Mouse (Mus musculus) embryonic facial prominence, embryonic 15.5 days (tissue): ENCODE measurements around the gene Prdx5. TPM values are rescaled to one million over a fixed set of nuclear protein-coding genes. Genes with fewer than 3 reads are reported as not detected.

ENCODE experiments used
- ATAC-seq: fragments of 200-750 bp; cut with Nextera tagmentation; 2 replicates; pipeline ENCODE4 v1.8.0; 2017; ENCODE audit warnings: low read depth, moderate TSS enrichment; ENCODE audit not compliant: insufficient number of reproducible peaks, low FRiP score, low TSS enrichment
- H3K27ac ChIP-seq: fragments of 300-500 bp; sonication (generic); replicated peaks from 2 replicates; pipeline ENCODE4 v1.5.1; 2015; ENCODE audit warnings: mild to moderate bottlenecking, inconsistent platforms
- H3K27me3 ChIP-seq: fragments of 300-500 bp; sonication (generic); 2 replicates; pipeline ENCODE4 v1.6.1; 2015; ENCODE audit warnings: inconsistent platforms
- H3K36me3 ChIP-seq: fragments of 300-500 bp; sonication (generic); 2 replicates; pipeline ENCODE4 v1.6.1; 2015; ENCODE audit warnings: mild to moderate bottlenecking, inconsistent platforms
- H3K4me1 ChIP-seq: fragments of 300-500 bp; sonication (generic); 2 replicates; pipeline ENCODE4 v1.6.1; 2015; ENCODE audit warnings: inconsistent platforms
- H3K4me2 ChIP-seq: fragments of 300-500 bp; sonication (generic); replicated peaks from 2 replicates; pipeline ENCODE4 v1.6.1; 2015; ENCODE audit warnings: mild to moderate bottlenecking, inconsistent platforms
- H3K4me3 ChIP-seq: fragments of 300-500 bp; sonication (generic); replicated peaks from 2 replicates; pipeline ENCODE4 v1.5.1; 2015; ENCODE audit warnings: mild to moderate bottlenecking, inconsistent platforms
- H3K9ac ChIP-seq: fragments of 300-500 bp; sonication (generic); 2 replicates; pipeline ENCODE4 v1.6.1; 2015; ENCODE audit warnings: inconsistent platforms
- H3K9me3 ChIP-seq: fragments of 300-500 bp; sonication (generic); replicated peaks from 2 replicates; pipeline ENCODE4 v1.6.1; 2016; ENCODE audit warnings: inconsistent platforms
- WGBS: fragments of 180-500 bp; shearing (Covaris S2); methylation state at CpG from one replicate; pipeline ENCODE4 v1.1.7; 2015; 5-methylcytosine and 5-hydroxymethylcytosine counted together
- polyA plus RNA-seq: library from polyadenylated mRNA; unstranded; fragments of >200 nt; fragmentation: Nextera tagmentation; extraction: Ambion mirVana; gene quantifications from 2 replicates; pipeline ENCODE4 v1.2.1, GENCODE M21; 2015

Gene Prdx5
- polyA plus RNA-seq, 1 experiment from 2014 or later = 330 TPM

- Histone ChIP-seq H3K4me3 (no peak overlapping the region), H3K27me3 (no peaks in the 10 kb centered on the region), H3K9me3 (no peaks in the 10 kb centered on the region), H3K27ac (0 out of 2 replicates have a peak overlapping the region, but pooled peaks have one; percentile 17), H3K4me1 (peaks cover 32% of the 10 kb centered on the region), H3K9ac (no peak overlapping the region), H3K4me2 (no peak overlapping the region), H3K36me3 (0 out of 2 replicates have a peak, but pooled peaks cover 8% of the 10 kb centered on the region)
- ATAC-seq = no peak
- 44% methylated on average over 4 of the region's 4 CpGs for WGBS
Measured at GRCm38 (mm10) chr19:6947742-6948141, 37.8 kb upstream of the Prdx5 start.

- Histone ChIP-seq H3K4me1 (peaks cover 30% of the 10 kb centered on the region), H3K4me3 (no peak overlapping the region), H3K27me3 (no peaks in the 10 kb centered on the region), H3K9ac (no peak overlapping the region), H3K9me3 (no peaks in the 10 kb centered on the region), H3K36me3 (0 out of 2 replicates have a peak, but pooled peaks cover 6% of the 10 kb centered on the region), H3K4me2 (no peak overlapping the region), H3K27ac (no peak overlapping the region)
- WGBS = 94% methylated on average over 6 of the region's 6 CpGs
- ATAC-seq = no peak
Measured at GRCm38 (mm10) chr19:6943709-6944108, 33.8 kb upstream of the Prdx5 start.

- Histone ChIP-seq H3K4me2 (peak overlapping the region; percentile 98), H3K36me3 (0 out of 2 replicates have a peak, but pooled peaks cover 6% of the 10 kb centered on the region), H3K4me1 (peaks cover 27% of the 10 kb centered on the region), H3K27ac (peak overlapping the region; percentile 97), H3K4me3 (peak overlapping the region; percentile 93), H3K9ac (peak overlapping the region; percentile 91; the same call in 1 of the 2 replicates), H3K9me3 (no peaks in the 10 kb centered on the region), H3K27me3 (no peaks in the 10 kb centered on the region)
- ATAC-seq = no peak
- 28% methylated on average over 5 of the region's 5 CpGs for WGBS
Measured at GRCm38 (mm10) chr19:6942764-6943163, 32.9 kb upstream of the Prdx5 start.

- peaks cover 27% of the 10 kb centered on the region for H3K4me1 ChIP-seq
- WGBS = under 1% methylated on average over 27 of the region's 27 CpGs
Measured at GRCm38 (mm10) chr19:6942249-6942691, 32.4 kb upstream of the Prdx5 start, which contains the start of gene Gpr137. Gene Gpr137 (minus strand): TSS chr19:6942480.

GRCm38 (mm10) chr19:6941372-6942248, 31.7 kb upstream of the Prdx5 start, which contains the start of gene Bad:
Gene Bad (plus strand): TSS chr19:6941861.
- Histone ChIP-seq H3K27me3 (no peaks in the 10 kb centered on the region), H3K4me2 (peak within 1 kb of the TSS; percentile 98), H3K4me3 (peak within 1 kb of the TSS; percentile 93), H3K27ac (peak within 1 kb of the TSS; percentile 97), H3K9me3 (no peaks in the 10 kb centered on the region), H3K9ac (peak within 1 kb of the TSS; percentile 91), H3K36me3 (0 out of 2 replicates have a peak, but pooled peaks cover 6% of the 10 kb centered on the region), H3K4me1 (peaks cover 25% of the 10 kb centered on the region)
- WGBS = under 1% methylated on average over 83 of the region's 83 CpGs
- peak; percentile 81 for ATAC-seq

More at GRCm38 (mm10) chr19:6942249-6942691, 32.4 kb upstream of the Prdx5 start, which contains the start of gene Gpr137:
- peak; percentile 89 for ATAC-seq
- H3K4me2 ChIP-seq = peak within 1 kb of the TSS; percentile 98
- peak within 1 kb of the TSS; percentile 93 for H3K4me3 ChIP-seq
- 0 out of 2 replicates have a peak, but pooled peaks cover 6% of the 10 kb centered on the region for H3K36me3 ChIP-seq
- H3K9ac ChIP-seq = peak within 1 kb of the TSS; percentile 91
- H3K27me3 ChIP-seq = no peaks in the 10 kb centered on the region
- H3K9me3 ChIP-seq = no peaks in the 10 kb centered on the region
- H3K27ac ChIP-seq = peak within 1 kb of the TSS; percentile 97

- Histone ChIP-seq H3K36me3 (0 out of 2 replicates have a peak, but pooled peaks cover 6% of the 10 kb centered on the region), H3K4me2 (peak overlapping the region; percentile 98), H3K9me3 (no peaks in the 10 kb centered on the region), H3K4me3 (peak overlapping the region; percentile 93), H3K9ac (peak overlapping the region; percentile 91), H3K27me3 (peaks cover 7% of the 10 kb centered on the region), H3K27ac (peak overlapping the region; percentile 97; the same call in 1 of the 2 replicates), H3K4me1 (peaks cover 25% of the 10 kb centered on the region)
- ATAC-seq = no peak
- 19% methylated on average over 29 of the region's 29 CpGs for WGBS
Measured at GRCm38 (mm10) chr19:6940396-6941351, 30.8 kb upstream of the Prdx5 start.

- no peak overlapping the region for H3K4me2 ChIP-seq
- H3K4me1 ChIP-seq = peaks cover 27% of the 10 kb centered on the region
- no peaks in the 10 kb centered on the region for H3K36me3 ChIP-seq
- peaks cover 19% of the 10 kb centered on the region for H3K27me3 ChIP-seq
- no peak for ATAC-seq
- H3K9me3 ChIP-seq = no peaks in the 10 kb centered on the region
- no peak overlapping the region for H3K4me3 ChIP-seq
- no peak overlapping the region for H3K9ac ChIP-seq
- H3K27ac ChIP-seq = no peak overlapping the region
- WGBS = 87% methylated on average over 20 of the region's 20 CpGs
Measured at GRCm38 (mm10) chr19:6939106-6940002, 29.4 kb upstream of the Prdx5 start.

GRCm38 (mm10) chr19:6937541-6938465, 27.9 kb upstream of the Prdx5 start:
- no peaks in the 10 kb centered on the region for H3K36me3 ChIP-seq
- no peak overlapping the region for H3K4me3 ChIP-seq
- no peak for ATAC-seq
- H3K27me3 ChIP-seq = peaks cover 34% of the 10 kb centered on the region
- no peak overlapping the region for H3K9ac ChIP-seq
- no peak overlapping the region for H3K4me2 ChIP-seq
- H3K9me3 ChIP-seq = no peaks in the 10 kb centered on the region
- H3K4me1 ChIP-seq = peaks cover 36% of the 10 kb centered on the region
- 75% methylated on average over 16 of the region's 16 CpGs for WGBS
- no peak overlapping the region for H3K27ac ChIP-seq

GRCm38 (mm10) chr19:6936299-6936698, 26.4 kb upstream of the Prdx5 start:
- no peak for ATAC-seq
- peaks cover 49% of the 10 kb centered on the region for H3K27me3 ChIP-seq
- no peak overlapping the region for H3K4me2 ChIP-seq
- no peaks in the 10 kb centered on the region for H3K36me3 ChIP-seq
- no peak overlapping the region for H3K4me3 ChIP-seq
- H3K9ac ChIP-seq = no peak overlapping the region
- 21% methylated on average over 3 of the region's 3 CpGs for WGBS
- H3K9me3 ChIP-seq = no peaks in the 10 kb centered on the region
- H3K4me1 ChIP-seq = peaks cover 35% of the 10 kb centered on the region
- no peak overlapping the region for H3K27ac ChIP-seq
